Mouse (Mus musculus): ENCODE data around the gene Ric3.

- TF ChIP-seq CTCF (IDR thresholded peaks at IDR 0.05; ENCODE audit: low read depth) (peak; percentile 76), EP300 (IDR thresholded peaks at IDR 0.05; ENCODE audit: low read depth) (no peak)
Observed at GRCm38 (mm10) chr7:109021428-109021827, 61.7 kb downstream of the Ric3 start.

All from liver, postnatal 0 days (tissue).